Mouse (Mus musculus): Measurements from ENCODE around the gene Omt2a. TPM values are rescaled to one million over a fixed set of nuclear protein-coding genes. Genes with fewer than 3 reads are reported as not detected.
"Not testable (repeated sequence)": the region's sequence is repeated elsewhere in the genome, so short reads cannot be mapped to it uniquely, and the experiment has no call there.

Omt2a gene
- polyA plus RNA-seq (2012; rRNA removed): not detected in 2 replicates

DNA sequence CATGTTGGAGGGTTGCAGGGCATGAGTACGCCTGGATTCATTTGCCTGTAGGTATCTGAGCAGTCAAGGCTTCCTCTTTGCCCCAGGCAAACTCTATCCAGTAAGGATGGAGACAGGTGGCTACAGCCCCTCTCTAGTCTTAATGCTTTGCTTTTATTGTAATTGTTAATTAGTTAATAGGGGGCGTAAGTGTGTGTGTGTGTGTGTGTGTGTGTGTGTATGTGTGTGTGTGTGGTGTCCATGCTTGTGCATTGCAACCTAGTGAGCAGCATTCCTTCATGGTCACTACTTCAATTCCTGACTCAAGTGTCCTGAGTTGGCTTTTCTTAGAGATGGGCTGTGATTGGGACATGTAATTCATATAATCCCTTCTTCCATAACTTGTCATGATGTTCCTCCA is at the start of gene Omt2a:
Gene Omt2a (minus strand): TSS at position 101 of the 400 bp plus-strand sequence.
- TF ChIP-seq POLR2A (IDR thresholded peaks at IDR 0.05; ENCODE audit: borderline replicate concordance, extremely low read depth, insufficient read depth, insufficient read length, poor library complexity, severe bottlenecking) (no peak), CTCF (IDR thresholded peaks at IDR 0.05; ENCODE audit: borderline replicate concordance, extremely low read depth, insufficient read depth, insufficient read length) (no peak)
- no peak for DNase-seq (ENCODE audit: low read depth)

- no peak for TF ChIP-seq POLR2A (IDR thresholded peaks at IDR 0.05; ENCODE audit: borderline replicate concordance, extremely low read depth, insufficient read depth, insufficient read length, poor library complexity, severe bottlenecking)
- TF ChIP-seq CTCF (IDR thresholded peaks at IDR 0.05; ENCODE audit: borderline replicate concordance, extremely low read depth, insufficient read depth, insufficient read length): no peak
- no peak for DNase-seq (ENCODE audit: low read depth)
Measured at GRCm38 (mm10) chr9:78363374-78363773, 48.8 kb upstream of the Omt2a start.

DNA sequence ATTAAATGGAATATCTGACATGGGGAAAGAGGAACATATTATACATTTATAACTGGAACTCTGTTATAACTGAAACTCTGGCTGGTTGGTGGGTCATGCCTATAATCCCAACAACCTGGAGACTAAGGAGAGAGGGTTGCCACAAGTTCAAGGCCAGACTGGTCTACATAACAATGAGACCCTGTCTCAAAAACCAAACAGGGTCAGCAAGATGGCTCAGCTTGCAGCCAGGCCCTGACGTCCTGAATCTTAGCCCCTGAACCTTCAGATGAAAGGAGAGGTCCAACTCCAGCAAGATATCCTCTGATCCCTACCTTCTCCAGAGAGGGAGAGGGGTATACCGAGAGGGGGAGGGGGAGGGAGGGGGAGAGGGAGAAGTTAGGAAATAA is 45.9 kb upstream of the Omt2a start:
- no peak for TF ChIP-seq POLR2A (IDR thresholded peaks at IDR 0.05; ENCODE audit: borderline replicate concordance, extremely low read depth, insufficient read depth, insufficient read length, poor library complexity, severe bottlenecking)
- TF ChIP-seq CTCF (IDR thresholded peaks at IDR 0.05; ENCODE audit: borderline replicate concordance, extremely low read depth, insufficient read depth, insufficient read length): no peak
- DNase-seq (ENCODE audit: low read depth): no peak

GRCm38 (mm10) chr9:78359750-78360483 is 45.3 kb upstream of the Omt2a start:
- no peak for TF ChIP-seq POLR2A (IDR thresholded peaks at IDR 0.05; ENCODE audit: borderline replicate concordance, extremely low read depth, insufficient read depth, insufficient read length, poor library complexity, severe bottlenecking)
- no peak for DNase-seq (ENCODE audit: low read depth)

DNA sequence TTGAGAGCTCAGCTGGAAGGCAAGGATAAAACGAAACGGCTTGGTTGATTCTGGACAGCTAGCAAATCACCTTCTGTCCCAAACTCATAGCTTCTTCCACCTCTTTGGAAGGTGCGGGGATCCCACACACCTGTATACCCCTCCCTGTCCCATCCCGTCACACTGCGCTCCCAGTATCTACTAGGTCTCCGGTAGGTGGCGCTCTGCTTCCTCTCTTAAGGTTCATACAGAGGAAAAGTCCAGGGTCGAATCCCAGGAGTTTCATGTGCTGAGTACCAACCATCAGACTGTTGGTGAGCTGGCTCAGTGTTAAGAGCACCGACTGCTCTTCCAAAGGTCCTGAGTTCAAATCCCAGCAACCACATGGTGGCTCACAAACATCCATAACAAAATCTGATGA is 43.5 kb upstream of the Omt2a start:
- TF ChIP-seq CTCF (IDR thresholded peaks at IDR 0.05; ENCODE audit: borderline replicate concordance, extremely low read depth, insufficient read depth, insufficient read length) (peak; percentile 68), POLR2A (IDR thresholded peaks at IDR 0.05; ENCODE audit: borderline replicate concordance, extremely low read depth, insufficient read depth, insufficient read length, poor library complexity, severe bottlenecking) (no peak)
- peak; percentile 78 for DNase-seq (ENCODE audit: low read depth)

DNA sequence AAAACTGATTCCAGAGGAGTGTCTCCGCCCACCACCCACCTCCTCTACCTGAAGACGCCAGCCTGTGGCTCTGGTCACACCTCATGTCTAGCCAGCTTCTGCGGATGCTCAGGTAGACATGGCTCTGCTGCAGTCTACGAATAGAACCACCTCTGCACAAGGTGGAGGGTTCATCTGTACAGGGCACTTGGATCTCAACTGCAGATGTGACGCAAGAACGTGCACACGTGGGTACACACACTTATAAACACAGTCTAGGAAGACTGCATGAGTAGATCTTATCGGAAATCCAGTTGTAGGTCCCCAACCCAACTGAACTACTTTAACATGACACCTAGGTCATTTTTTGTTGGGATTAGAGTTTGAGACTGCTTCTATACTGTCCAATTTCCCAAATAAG is 41.0 kb upstream of the Omt2a start, which contains the start of gene Gsta2:
Gene Gsta2 (minus strand): TSS at position 178 of the 400 bp plus-strand sequence.
- no peak for TF ChIP-seq CTCF (IDR thresholded peaks at IDR 0.05; ENCODE audit: borderline replicate concordance, extremely low read depth, insufficient read depth, insufficient read length)
- TF ChIP-seq POLR2A (IDR thresholded peaks at IDR 0.05; ENCODE audit: borderline replicate concordance, extremely low read depth, insufficient read depth, insufficient read length, poor library complexity, severe bottlenecking): no peak
- DNase-seq (ENCODE audit: low read depth): no peak

- TF ChIP-seq CTCF (IDR thresholded peaks at IDR 0.05; ENCODE audit: borderline replicate concordance, extremely low read depth, insufficient read depth, insufficient read length) (no peak), POLR2A (IDR thresholded peaks at IDR 0.05; ENCODE audit: borderline replicate concordance, extremely low read depth, insufficient read depth, insufficient read length, poor library complexity, severe bottlenecking) (no peak)
Measured at GRCm38 (mm10) chr9:78354665-78355578, 40.3 kb upstream of the Omt2a start.

DNA sequence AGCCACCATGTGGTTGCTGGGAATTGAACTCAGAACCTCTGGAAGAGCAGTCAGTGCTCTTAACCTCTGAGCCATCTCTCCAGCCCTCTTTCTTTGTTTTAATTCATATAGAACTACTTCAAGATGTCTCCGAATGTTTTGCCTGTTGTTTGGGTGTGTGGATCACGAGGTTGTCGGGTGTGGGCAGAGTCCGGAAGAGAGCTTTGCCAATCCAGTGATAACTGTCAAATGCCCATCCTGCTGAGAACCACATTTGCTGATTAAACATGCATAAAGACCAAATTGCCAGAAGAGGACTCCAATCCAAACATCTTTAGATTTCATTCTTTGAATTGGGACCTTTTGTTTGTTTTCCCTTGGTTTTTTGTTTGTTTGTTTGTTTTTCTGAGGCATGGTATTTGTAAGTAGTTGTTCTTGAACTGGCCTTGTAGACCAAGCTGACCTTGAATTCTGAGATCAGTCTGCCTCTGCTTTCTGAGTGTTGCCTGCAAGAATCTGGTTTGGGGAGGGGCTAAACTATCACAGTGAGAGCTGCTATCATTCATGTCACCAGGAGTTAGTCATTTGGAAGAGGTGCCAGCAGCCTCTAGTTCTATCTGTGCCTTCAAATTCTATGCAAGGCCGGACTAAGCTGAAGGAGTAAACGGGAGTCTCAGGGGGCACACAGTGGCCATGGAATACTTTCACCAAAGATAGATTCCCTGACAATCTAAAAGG is 37.1 kb upstream of the Omt2a start:
- no peak for TF ChIP-seq POLR2A (IDR thresholded peaks at IDR 0.05; ENCODE audit: borderline replicate concordance, extremely low read depth, insufficient read depth, insufficient read length, poor library complexity, severe bottlenecking)
- no peak for TF ChIP-seq CTCF (IDR thresholded peaks at IDR 0.05; ENCODE audit: borderline replicate concordance, extremely low read depth, insufficient read depth, insufficient read length)
- DNase-seq (ENCODE audit: low read depth): no peak

More at GRCm38 (mm10) chr9:78354665-78355578, 40.3 kb upstream of the Omt2a start:
- no peak for DNase-seq (ENCODE audit: low read depth)

- DNase-seq (ENCODE audit: low read depth): not testable (repeated sequence)
Measured at GRCm38 (mm10) chr9:78350007-78350406, 35.4 kb upstream of the Omt2a start.

DNA sequence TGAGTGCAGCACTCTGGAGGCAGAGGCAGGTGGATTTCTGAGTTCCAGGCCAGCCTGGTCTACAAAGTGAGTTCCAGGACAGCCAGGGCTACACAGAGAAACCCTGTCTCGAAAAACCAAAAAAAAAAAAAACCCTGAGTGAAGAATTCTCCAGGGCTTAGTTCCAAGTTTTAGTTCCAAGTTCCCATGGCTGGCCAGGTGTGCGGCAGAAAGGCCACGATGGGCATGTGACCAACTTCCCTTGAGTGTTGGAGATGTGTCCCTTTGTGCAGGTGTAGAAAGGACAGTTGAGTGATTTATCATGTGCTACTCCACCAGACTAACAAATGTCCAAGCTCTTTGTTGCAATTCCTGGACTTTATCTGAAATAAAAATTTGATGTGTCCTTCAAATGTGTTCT is 34.5 kb upstream of the Omt2a start:
- not testable (repeated sequence) for DNase-seq (ENCODE audit: low read depth)

GRCm38 (mm10) chr9:78348206-78349004 is 33.8 kb upstream of the Omt2a start:
- DNase-seq (ENCODE audit: low read depth): not testable (repeated sequence)

Measured in brain, embryonic 14.5 days (tissue).